Mouse (Mus musculus): ENCODE measurements around the gene Snupn.

DNA sequence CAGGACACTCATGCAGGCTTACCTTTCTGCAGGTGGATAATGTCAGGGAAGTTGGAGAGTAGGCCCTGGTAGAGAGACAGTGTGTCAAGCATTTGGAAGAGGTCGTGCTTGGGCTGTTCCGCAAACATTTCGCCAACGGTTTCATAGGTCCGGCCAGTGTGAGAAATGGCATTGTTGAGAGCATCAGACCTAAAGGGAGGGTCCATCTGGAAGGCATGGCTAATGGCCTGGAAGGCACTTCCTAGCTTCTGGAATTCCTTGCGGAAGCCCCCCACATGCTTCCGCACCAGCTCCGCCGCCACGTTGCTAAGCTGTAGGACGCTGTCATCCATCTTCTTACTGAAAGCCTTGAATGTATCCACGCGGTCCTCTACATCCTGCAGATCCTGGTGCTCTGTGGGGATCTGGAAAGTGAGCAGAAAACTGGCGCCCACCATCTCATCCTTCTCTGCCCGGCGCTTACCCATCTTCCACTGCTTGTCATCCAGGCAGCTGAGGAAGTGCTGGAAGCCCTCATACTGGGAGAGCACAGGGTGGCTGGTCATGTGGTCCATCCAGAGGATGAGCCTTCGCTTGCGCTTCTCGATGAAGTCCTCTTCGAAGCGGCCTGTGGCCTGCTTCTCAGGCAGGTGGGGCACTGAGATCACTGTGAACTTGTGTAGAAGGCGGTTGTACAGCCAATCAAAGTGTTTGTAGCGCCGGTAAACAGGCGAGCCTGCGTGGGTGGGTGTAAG lies 25.2 kb upstream of the Snupn start:
- TF ChIP-seq CTCF (IDR thresholded peaks at IDR 0.05; ENCODE audit: control insufficient read depth, insufficient read depth, low read length) (no peak), POLR2A (IDR thresholded peaks at IDR 0.05; ENCODE audit: borderline replicate concordance, control insufficient read depth, low read depth, low read length) (no peak)
